Mouse (Mus musculus): ENCODE data around the gene Ltk. TPM values are rescaled to one million over a fixed set of nuclear protein-coding genes. Genes with fewer than 3 reads are reported as not detected.

The Ltk gene
- polyA plus RNA-seq (2012; rRNA removed) (0.08 and 0.12 TPM in 2 replicates), polyA plus RNA-seq (2014; fragmentation: Nextera tagmentation; extraction: Ambion mirVana) (0.05 and 0.06 TPM in 2 replicates)

- no peak for TF ChIP-seq CTCF (IDR thresholded peaks at IDR 0.05; ENCODE audit: low read depth)
- no peak for TF ChIP-seq EP300 (IDR thresholded peaks at IDR 0.05; ENCODE audit: low read depth)
- Histone ChIP-seq H3K4me2 (ENCODE audit: low read depth) (no peak within 1 kb of the TSS), H3K27me3 (ENCODE audit: control insufficient read depth, insufficient read depth, low read length) (peaks cover 51% of the 10 kb centered on the region), H3K9ac (replicated peaks) (no peak within 1 kb of the TSS), H3K36me3 (replicated peaks; ENCODE audit: control insufficient read depth, insufficient read depth, low read depth) (no peaks in the 10 kb centered on the region), H3K4me3 (ENCODE audit: insufficient read depth in 1 of 2, low read depth in 2 of 2, low read length in 2 of 2) (no peak within 1 kb of the TSS), H3K27ac (no peak within 1 kb of the TSS), H3K4me1 (replicated peaks; ENCODE audit: control insufficient read depth in 2 of 2, insufficient read depth in 2 of 2, low read length in 1 of 2) (no peaks in the 10 kb centered on the region), H3K9me3 (ENCODE audit: control insufficient read depth, low read length) (no peaks in the 10 kb centered on the region)
- DNase-seq (ENCODE audit: low read depth in 3 of 3, low spot score in 3 of 3) (no peak), ATAC-seq (ENCODE audit: insufficient read depth) (no peak)
- WGBS (ENCODE audit: insufficient replicate concordance) = 10% methylated on average over 9 of the region's 9 CpGs
Measured at GRCm38 (mm10) chr2:119760251-119760650, at the start of gene Ltk. Gene Ltk, minus strand, starts transcription at chr2:119760431.

DNA sequence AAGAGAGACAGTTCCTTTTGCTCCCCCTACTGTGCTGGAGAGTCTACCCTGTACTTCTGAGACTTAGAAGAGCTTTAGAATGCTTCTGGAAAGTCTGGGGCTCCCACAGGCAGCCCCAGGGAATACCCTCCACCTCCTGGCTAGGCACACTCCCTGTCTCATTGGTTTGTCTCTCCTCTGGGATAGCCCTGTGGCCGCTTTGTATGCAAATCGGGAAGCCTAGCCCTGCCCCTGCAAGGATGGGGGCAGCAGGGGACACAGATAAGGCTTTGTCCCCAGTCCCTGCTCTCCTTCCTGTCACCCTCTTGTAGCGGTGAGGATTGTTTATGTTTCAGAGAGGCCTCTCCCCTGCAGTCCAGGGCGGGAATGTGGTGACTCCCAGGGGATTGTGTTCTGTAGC lies 48.6 kb upstream of the Ltk start:
- Histone ChIP-seq H3K27ac (no peak overlapping the region), H3K36me3 (replicated peaks; ENCODE audit: control insufficient read depth, insufficient read depth, low read depth) (no peaks in the 10 kb centered on the region), H3K9me3 (ENCODE audit: control insufficient read depth, low read length) (no peaks in the 10 kb centered on the region), H3K27me3 (ENCODE audit: control insufficient read depth, insufficient read depth, low read length) (no peaks in the 10 kb centered on the region), H3K4me2 (ENCODE audit: low read depth) (no peak overlapping the region), H3K9ac (replicated peaks) (no peak overlapping the region), H3K4me3 (ENCODE audit: insufficient read depth in 1 of 2, low read depth in 2 of 2, low read length in 2 of 2) (no peak overlapping the region), H3K4me1 (replicated peaks; ENCODE audit: control insufficient read depth in 2 of 2, insufficient read depth in 2 of 2, low read length in 1 of 2) (peaks cover 0 to 2% of the 10 kb centered on the region in 2 experiments; a peak in 1 of 4 replicates)
- TF ChIP-seq EP300 (IDR thresholded peaks at IDR 0.05; ENCODE audit: low read depth) (no peak), CTCF (IDR thresholded peaks at IDR 0.05; ENCODE audit: low read depth) (no peak)
- no peak for ATAC-seq (ENCODE audit: insufficient read depth)
- WGBS (ENCODE audit: insufficient replicate concordance) = 37% methylated on average over 4 of the region's 4 CpGs
- no peak for DNase-seq (ENCODE audit: low read depth in 3 of 3, low spot score in 3 of 3)

- Histone ChIP-seq H3K4me2 (ENCODE audit: low read depth) (no peak overlapping the region), H3K27me3 (ENCODE audit: control insufficient read depth, insufficient read depth, low read length) (no peaks in the 10 kb centered on the region), H3K36me3 (replicated peaks; ENCODE audit: control insufficient read depth, insufficient read depth, low read depth) (no peaks in the 10 kb centered on the region), H3K9me3 (ENCODE audit: control insufficient read depth, low read length) (no peaks in the 10 kb centered on the region), H3K4me1 (replicated peaks; ENCODE audit: control insufficient read depth in 2 of 2, insufficient read depth in 2 of 2, low read length in 1 of 2) (peaks cover 0 to 2% of the 10 kb centered on the region in 2 experiments; a peak in 1 of 4 replicates), H3K27ac (no peak overlapping the region), H3K9ac (replicated peaks) (no peak overlapping the region), H3K4me3 (ENCODE audit: insufficient read depth in 1 of 2, low read depth in 2 of 2, low read length in 2 of 2) (no peak overlapping the region)
- DNase-seq (ENCODE audit: low read depth in 3 of 3, low spot score in 3 of 3) (no peak), ATAC-seq (ENCODE audit: insufficient read depth) (no peak)
- TF ChIP-seq EP300 (IDR thresholded peaks at IDR 0.05; ENCODE audit: low read depth) (no peak), CTCF (IDR thresholded peaks at IDR 0.05; ENCODE audit: low read depth) (no peak)
- WGBS (ENCODE audit: insufficient replicate concordance) = 43% methylated on average over 4 of the region's 4 CpGs
Measured at GRCm38 (mm10) chr2:119808438-119808837, 48.2 kb upstream of the Ltk start.

GRCm38 (mm10) chr2:119805536-119805935 lies 45.3 kb upstream of the Ltk start:
- no peaks in the 10 kb centered on the region for H3K36me3 ChIP-seq (replicated peaks; ENCODE audit: control insufficient read depth, insufficient read depth, low read depth)
- WGBS (ENCODE audit: insufficient replicate concordance) = 64% methylated on average over 8 of the region's 8 CpGs
- ATAC-seq (ENCODE audit: insufficient read depth) = no peak
- peaks cover 13% of the 10 kb centered on the region for H3K27me3 ChIP-seq (ENCODE audit: control insufficient read depth, insufficient read depth, low read length)
- TF ChIP-seq CTCF (IDR thresholded peaks at IDR 0.05; ENCODE audit: low read depth) (no peak), EP300 (IDR thresholded peaks at IDR 0.05; ENCODE audit: low read depth) (no peak)
- no peak overlapping the region for H3K27ac ChIP-seq
- no peak overlapping the region for H3K4me2 ChIP-seq (ENCODE audit: low read depth)
- H3K9ac ChIP-seq (replicated peaks) = no peak overlapping the region
- no peak for DNase-seq (ENCODE audit: low read depth in 3 of 3, low spot score in 3 of 3)
- no peak overlapping the region for H3K4me3 ChIP-seq (ENCODE audit: insufficient read depth in 1 of 2, low read depth in 2 of 2, low read length in 2 of 2)
- no peaks in the 10 kb centered on the region for H3K9me3 ChIP-seq (ENCODE audit: control insufficient read depth, low read length)
- H3K4me1 ChIP-seq (replicated peaks; ENCODE audit: control insufficient read depth in 2 of 2, insufficient read depth in 2 of 2, low read length in 1 of 2) = peaks cover 0 to 2% of the 10 kb centered on the region in 2 experiments; a peak in 1 of 4 replicates

GRCm38 (mm10) chr2:119804776-119805175 lies 44.5 kb upstream of the Ltk start:
- H3K9me3 ChIP-seq (ENCODE audit: control insufficient read depth, low read length) = no peaks in the 10 kb centered on the region
- no peaks in the 10 kb centered on the region for H3K36me3 ChIP-seq (replicated peaks; ENCODE audit: control insufficient read depth, insufficient read depth, low read depth)
- H3K4me2 ChIP-seq (ENCODE audit: low read depth) = no peak overlapping the region
- H3K27me3 ChIP-seq (ENCODE audit: control insufficient read depth, insufficient read depth, low read length) = peaks cover 20% of the 10 kb centered on the region
- WGBS (ENCODE audit: insufficient replicate concordance) = 52% methylated on average over 9 of the region's 9 CpGs
- no peak overlapping the region for H3K27ac ChIP-seq
- DNase-seq (ENCODE audit: low read depth in 3 of 3, low spot score in 3 of 3) (no peak), ATAC-seq (ENCODE audit: insufficient read depth) (no peak)
- no peak overlapping the region for H3K4me3 ChIP-seq (ENCODE audit: insufficient read depth in 1 of 2, low read depth in 2 of 2, low read length in 2 of 2)
- no peak for TF ChIP-seq EP300 (IDR thresholded peaks at IDR 0.05; ENCODE audit: low read depth)
- no peak for TF ChIP-seq CTCF (IDR thresholded peaks at IDR 0.05; ENCODE audit: low read depth)
- no peak overlapping the region for H3K9ac ChIP-seq (replicated peaks)
- peaks cover 0 to 2% of the 10 kb centered on the region in 2 experiments; a peak in 2 of 4 replicates for H3K4me1 ChIP-seq (replicated peaks; ENCODE audit: control insufficient read depth in 2 of 2, insufficient read depth in 2 of 2, low read length in 1 of 2)
